Mouse (Mus musculus): Measurements from ENCODE around the gene Fam13c. TPM values are rescaled to one million over a fixed set of nuclear protein-coding genes. Genes with fewer than 3 reads are reported as not detected.
"Not testable (repeated sequence)": the region's sequence is repeated elsewhere in the genome, so short reads cannot be mapped to it uniquely, and the experiment has no call there.

Fam13c gene
- polyA plus RNA-seq, 1 experiment from 2014 or later: 5.5 TPM

DNA sequence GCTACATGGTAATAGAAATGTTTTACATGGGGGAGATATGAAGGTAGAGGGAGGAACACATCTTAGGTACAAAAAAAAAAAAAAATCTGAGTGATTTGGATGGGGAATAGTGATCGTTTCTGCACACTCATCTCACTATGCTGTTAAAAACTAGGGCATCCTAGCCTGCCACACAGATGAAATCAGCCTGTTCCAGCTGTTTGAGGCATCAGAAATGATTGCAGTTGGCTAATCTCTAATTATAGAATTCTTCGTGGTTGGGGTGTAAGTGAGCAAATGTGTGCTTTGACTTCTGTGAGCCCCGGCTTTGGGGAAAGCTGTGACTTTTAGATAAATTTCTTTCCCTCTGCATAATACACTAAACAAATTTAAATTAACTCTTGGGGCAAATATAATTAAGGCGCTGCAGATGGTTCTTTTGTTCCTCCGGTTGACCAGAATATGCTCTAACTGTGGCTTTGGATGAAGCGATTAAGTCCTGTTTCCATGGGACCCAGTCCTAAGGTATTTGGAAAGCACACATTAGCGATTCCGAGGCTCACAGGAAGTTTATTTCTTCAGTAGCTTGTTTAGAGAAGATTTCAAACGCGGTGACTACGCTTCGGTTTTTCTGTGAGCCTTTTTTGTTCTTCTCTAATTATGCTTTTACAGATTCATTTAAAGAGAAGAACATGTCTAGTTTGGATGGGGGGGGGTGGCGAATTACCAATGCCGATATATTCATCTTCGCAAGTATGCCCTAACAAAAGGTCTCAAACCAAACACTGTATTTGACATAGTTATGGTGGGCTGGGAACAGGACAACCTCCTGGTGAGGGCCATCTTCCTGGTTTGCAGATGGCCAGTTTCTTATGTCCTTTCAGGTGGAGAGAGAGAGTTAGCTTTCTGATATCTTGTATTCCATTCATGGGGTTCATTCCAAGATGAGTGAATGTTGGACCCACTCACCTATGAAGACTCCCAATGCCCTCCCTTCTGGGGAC lies 20.7 kb upstream of the Fam13c start:
- TF ChIP-seq CTCF (IDR thresholded peaks at IDR 0.05; ENCODE audit: low read depth): no peak
- no peak overlapping the region for H3K4me2 ChIP-seq (ENCODE audit: low read length)
- no peak for ATAC-seq (replicated peaks; ENCODE audit: low FRiP score, low read depth)

DNA sequence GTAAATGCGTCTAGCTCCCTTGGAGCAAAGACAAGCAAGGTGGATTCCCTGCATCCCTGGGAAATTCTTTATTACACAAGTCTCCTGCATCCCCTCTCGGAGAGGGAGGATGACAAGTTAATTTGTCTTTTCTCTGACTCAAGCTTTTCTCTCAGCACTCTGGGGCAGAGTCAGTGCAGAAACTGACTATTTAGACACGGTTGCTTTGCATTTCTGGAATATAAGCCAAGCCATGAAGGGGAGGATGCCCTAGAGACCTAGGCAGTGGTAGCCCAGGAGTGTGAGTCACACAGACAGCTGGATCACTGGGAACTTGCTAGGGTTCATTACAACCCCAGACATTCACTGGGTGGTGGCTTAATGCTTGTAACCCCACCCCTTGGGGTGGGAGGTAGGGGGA lies 13.9 kb upstream of the Fam13c start:
- Histone ChIP-seq H3K9ac (ENCODE audit: low read depth, low read length) (no peak overlapping the region), H3K27ac (no peak overlapping the region), H3K4me3 (replicated peaks; ENCODE audit: low read depth, low read length) (no peak overlapping the region), H3K4me2 (ENCODE audit: low read length) (no peak overlapping the region), H3K4me1 (replicated peaks; ENCODE audit: insufficient read depth, low read length) (no peaks in the 10 kb centered on the region), H3K9me3 (replicated peaks; ENCODE audit: low read length) (no peaks in the 10 kb centered on the region), H3K27me3 (ENCODE audit: insufficient read depth, low read length) (no peaks in the 10 kb centered on the region), H3K36me3 (ENCODE audit: insufficient read depth, low read length) (no peaks in the 10 kb centered on the region)
- ATAC-seq (replicated peaks; ENCODE audit: low FRiP score, low read depth) (no peak), DNase-seq (ENCODE audit: low spot score) (no peak)
- 49% methylated on average over 3 of the region's 3 CpGs for WGBS
- no peak for TF ChIP-seq CTCF (IDR thresholded peaks at IDR 0.05; ENCODE audit: low read depth)

More for the DNA sequence above, 20.7 kb upstream of the Fam13c start:
- WGBS: 85% methylated on average over 15 of the region's 15 CpGs
- Histone ChIP-seq H3K9me3 (replicated peaks; ENCODE audit: low read length) (no peaks in the 10 kb centered on the region), H3K4me1 (replicated peaks; ENCODE audit: insufficient read depth, low read length) (no peaks in the 10 kb centered on the region), H3K36me3 (ENCODE audit: insufficient read depth, low read length) (no peaks in the 10 kb centered on the region), H3K4me3 (replicated peaks; ENCODE audit: low read depth, low read length) (no peak overlapping the region), H3K27ac (no peak overlapping the region), H3K27me3 (ENCODE audit: insufficient read depth, low read length) (no peaks in the 10 kb centered on the region), H3K9ac (ENCODE audit: low read depth, low read length) (no peak overlapping the region)
- no peak for DNase-seq (ENCODE audit: low spot score)

GRCm38 (mm10) chr10:70428121-70428662 lies 12.1 kb upstream of the Fam13c start:
- Histone ChIP-seq H3K9ac (ENCODE audit: low read depth, low read length) (no peak overlapping the region), H3K4me1 (replicated peaks; ENCODE audit: insufficient read depth, low read length) (no peaks in the 10 kb centered on the region), H3K4me2 (ENCODE audit: low read length) (no peak overlapping the region), H3K36me3 (ENCODE audit: insufficient read depth, low read length) (no peaks in the 10 kb centered on the region), H3K27me3 (ENCODE audit: insufficient read depth, low read length) (no peaks in the 10 kb centered on the region), H3K4me3 (replicated peaks; ENCODE audit: low read depth, low read length) (no peak overlapping the region), H3K27ac (no peak overlapping the region), H3K9me3 (replicated peaks; ENCODE audit: low read length) (no peaks in the 10 kb centered on the region)
- WGBS: 76% methylated on average over 5 of the region's 5 CpGs
- TF ChIP-seq CTCF (IDR thresholded peaks at IDR 0.05; ENCODE audit: low read depth): no peak
- no peak for ATAC-seq (replicated peaks; ENCODE audit: low FRiP score, low read depth)
- no peak for DNase-seq (ENCODE audit: low spot score)

- TF ChIP-seq CTCF (IDR thresholded peaks at IDR 0.05; ENCODE audit: low read depth): no peak
- DNase-seq (ENCODE audit: low spot score) (no peak), ATAC-seq (replicated peaks; ENCODE audit: low FRiP score, low read depth) (no peak)
- H3K9me3 ChIP-seq (replicated peaks; ENCODE audit: low read length): no peaks in the 10 kb centered on the region
- WGBS: 87% methylated on average over 9 of the region's 9 CpGs
- H3K4me1 ChIP-seq (replicated peaks; ENCODE audit: insufficient read depth, low read length): no peaks in the 10 kb centered on the region
- no peak overlapping the region for H3K9ac ChIP-seq (ENCODE audit: low read depth, low read length)
- H3K4me2 ChIP-seq (ENCODE audit: low read length): no peak overlapping the region
- H3K36me3 ChIP-seq (ENCODE audit: insufficient read depth, low read length): no peaks in the 10 kb centered on the region
- no peak overlapping the region for H3K27ac ChIP-seq
- no peak overlapping the region for H3K4me3 ChIP-seq (replicated peaks; ENCODE audit: low read depth, low read length)
- H3K27me3 ChIP-seq (ENCODE audit: insufficient read depth, low read length): no peaks in the 10 kb centered on the region
Observed at GRCm38 (mm10) chr10:70429341-70429740, 10.9 kb upstream of the Fam13c start.

GRCm38 (mm10) chr10:70433334-70433733 lies 6.9 kb upstream of the Fam13c start:
- no peak for TF ChIP-seq CTCF (IDR thresholded peaks at IDR 0.05; ENCODE audit: low read depth)
- no peaks in the 10 kb centered on the region for H3K27me3 ChIP-seq (ENCODE audit: insufficient read depth, low read length)
- no peak overlapping the region for H3K9ac ChIP-seq (ENCODE audit: low read depth, low read length)
- no peaks in the 10 kb centered on the region for H3K9me3 ChIP-seq (replicated peaks; ENCODE audit: low read length)
- H3K4me2 ChIP-seq (ENCODE audit: low read length): no peak overlapping the region
- ATAC-seq (replicated peaks; ENCODE audit: low FRiP score, low read depth): no peak
- H3K36me3 ChIP-seq (ENCODE audit: insufficient read depth, low read length): no peaks in the 10 kb centered on the region
- no peak for DNase-seq (ENCODE audit: low spot score)
- H3K27ac ChIP-seq: no peak overlapping the region
- H3K4me3 ChIP-seq (replicated peaks; ENCODE audit: low read depth, low read length): no peak overlapping the region
- 73% methylated on average over 3 of the region's 3 CpGs for WGBS
- H3K4me1 ChIP-seq (replicated peaks; ENCODE audit: insufficient read depth, low read length): no peaks in the 10 kb centered on the region

- not testable (repeated sequence) for H3K9ac ChIP-seq (ENCODE audit: low read depth, low read length); H3K36me3 ChIP-seq (ENCODE audit: insufficient read depth, low read length); ATAC-seq (replicated peaks; ENCODE audit: low FRiP score, low read depth); H3K27ac ChIP-seq; H3K27me3 ChIP-seq (ENCODE audit: insufficient read depth, low read length); H3K9me3 ChIP-seq (replicated peaks; ENCODE audit: low read length); H3K4me3 ChIP-seq (replicated peaks; ENCODE audit: low read depth, low read length); DNase-seq (ENCODE audit: low spot score); H3K4me2 ChIP-seq (ENCODE audit: low read length); H3K4me1 ChIP-seq (replicated peaks; ENCODE audit: insufficient read depth, low read length)
- 88% methylated on average over 4 of the region's 5 CpGs for WGBS
Observed at GRCm38 (mm10) chr10:70433736-70434135, 6.5 kb upstream of the Fam13c start.

Data from kidney, postnatal 0 days (tissue).